Mouse (Mus musculus) small intestine, adult 2 months (tissue): ENCODE measurements around the gene Med31. TPM values are rescaled to one million over a fixed set of nuclear protein-coding genes. Genes with fewer than 3 reads are reported as not detected.

Experiments used
- H3K27ac ChIP-seq: fragments of 200-500 bp; 2 replicates; pipeline ENCODE4 v1.5.1; 2012; ENCODE audit warnings: low read depth, low read length, control low read depth, inconsistent platforms; ENCODE audit not compliant: insufficient read depth
- H3K27me3 ChIP-seq: fragments of 200-500 bp; 2 replicates; pipeline ENCODE4 v1.6.1; 2012; ENCODE audit warnings: mild to moderate bottlenecking, moderate library complexity, low read length, inconsistent platforms; ENCODE audit not compliant: control insufficient read depth, insufficient read depth
- H3K36me3 ChIP-seq: fragments of 200-500 bp; 2 replicates; pipeline ENCODE4 v1.6.1; 2012; ENCODE audit warnings: mild to moderate bottlenecking, low read length, control low read depth, inconsistent platforms; ENCODE audit not compliant: control insufficient read depth, insufficient read depth
- H3K4me1 ChIP-seq: fragments of 200-500 bp; 2 replicates; pipeline ENCODE4 v1.6.1; 2012; ENCODE audit warnings: low read length, inconsistent platforms, mixed read lengths; ENCODE audit not compliant: control insufficient read depth, insufficient read depth, insufficient read length
- H3K4me3 ChIP-seq: fragments of 200-500 bp; 2 replicates; pipeline ENCODE4 v1.5.1; 2012; ENCODE audit warnings: low read depth, mild to moderate bottlenecking, control low read depth, inconsistent platforms, low read length, moderate library complexity
- CTCF ChIP-seq: fragments of 200-500 bp; IDR thresholded peaks from 2 replicates; pipeline ENCODE4 v1.5.1; 2012; ENCODE audit warnings: low read depth, mild to moderate bottlenecking, control low read depth, inconsistent platforms, low read length, moderate library complexity, mixed read lengths; ENCODE audit not compliant: insufficient replicate concordance, insufficient read length; ENCODE audit errors: extremely low read depth
- POLR2A ChIP-seq: fragments of 200-500 bp; IDR thresholded peaks from 2 replicates; pipeline ENCODE4 v1.6.1; 2012; ENCODE audit warnings: low read depth, mild to moderate bottlenecking, control low read depth, inconsistent platforms, low read length, moderate library complexity
- WGBS: fragments of 180-500 bp; shearing (Covaris S2); methylation state at CpG from one replicate; pipeline ENCODE4 v1.1.7; 2018; 5-methylcytosine and 5-hydroxymethylcytosine counted together
- polyA plus RNA-seq: library from polyadenylated mRNA; depleted of rRNA; stranded (reverse); fragments of >200 nt; gene quantifications from 2 replicates; pipeline ENCODE4 v1.2.3, GENCODE M21; 2012

Med31 gene
- polyA plus RNA-seq, 1 experiment, result 3.7 TPM

DNA sequence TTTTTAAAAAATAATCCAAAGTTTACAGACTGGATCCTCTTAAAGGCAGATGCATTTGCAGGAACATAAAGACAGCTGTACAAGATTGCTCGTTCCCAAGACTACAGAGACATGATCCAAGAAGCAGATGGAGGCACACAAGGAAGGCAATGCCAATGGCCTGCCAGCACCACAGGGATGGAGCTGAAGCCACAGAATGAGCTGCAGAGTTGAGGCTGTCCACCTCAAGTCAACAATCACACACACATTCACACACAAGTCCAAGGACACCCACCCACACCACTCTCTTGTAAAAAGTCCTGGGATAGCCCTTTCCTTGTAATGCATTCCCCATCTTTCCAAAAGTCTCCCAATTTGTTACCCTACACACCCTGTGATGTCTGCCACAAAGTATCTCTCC lies 12.0 kb downstream of the Med31 start:
- Histone ChIP-seq H3K36me3 (peaks cover 10% of the 10 kb centered on the region), H3K4me1 (peaks cover 5% of the 10 kb centered on the region; the same call in 1 of the 2 replicates), H3K27me3 (no peaks in the 10 kb centered on the region), H3K4me3 (no peak overlapping the region), H3K27ac (no peak overlapping the region)
- WGBS, result 80% methylated on average over 1 of the region's 1 CpGs
- TF ChIP-seq POLR2A, result no peak
- no peak for TF ChIP-seq CTCF

DNA sequence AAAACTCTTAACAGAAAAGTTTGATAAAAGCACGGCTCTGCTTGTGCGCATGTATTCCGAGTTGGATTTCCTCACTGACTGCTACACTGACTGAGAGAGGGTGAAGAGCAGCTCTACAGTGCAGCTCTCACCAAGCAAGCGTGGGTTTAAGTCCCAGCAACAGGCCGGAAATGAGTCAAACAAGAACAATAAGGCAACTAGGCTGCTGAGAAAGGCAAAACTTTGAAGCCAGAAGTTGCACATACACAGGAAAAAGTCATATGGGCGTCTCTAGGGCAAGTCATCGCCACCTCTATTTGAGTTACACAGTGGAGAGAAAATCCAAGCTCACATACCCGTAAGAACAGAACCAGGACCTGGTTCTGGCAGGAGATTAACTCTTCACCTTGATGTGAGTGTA lies 18.9 kb downstream of the Med31 start:
- TF ChIP-seq POLR2A, result no peak
- TF ChIP-seq CTCF, result no peak
- no peaks in the 10 kb centered on the region for H3K27me3 ChIP-seq
- H3K36me3 ChIP-seq, result peaks cover 23% of the 10 kb centered on the region
- 0 out of 2 replicates have a peak overlapping the region, but pooled peaks have one; percentile 1 for H3K27ac ChIP-seq
- no peak overlapping the region for H3K4me3 ChIP-seq
- H3K4me1 ChIP-seq, result no peaks in the 10 kb centered on the region
- WGBS, result 86% methylated on average over 8 of the region's 8 CpGs

DNA sequence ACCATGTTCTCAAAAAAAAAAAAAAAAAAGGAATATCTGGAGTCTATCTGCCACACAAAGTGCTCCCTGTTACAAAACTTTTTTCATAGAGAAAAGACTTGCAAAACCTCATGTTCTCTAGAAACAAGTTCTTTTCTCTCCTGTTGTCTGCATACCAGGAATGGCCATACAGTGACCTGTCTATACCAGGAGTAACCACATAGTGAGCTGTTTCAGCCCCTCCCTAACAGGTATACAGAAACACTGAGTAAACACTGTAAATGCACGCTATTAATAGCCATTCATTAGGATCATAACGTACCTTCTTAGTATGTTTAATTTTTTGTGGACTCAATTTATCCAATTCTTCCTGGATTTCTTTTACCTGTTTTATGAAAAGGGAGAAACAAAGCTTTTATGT lies 21.1 kb downstream of the Med31 start:
- WGBS, result 51% methylated on average over 2 of the region's 2 CpGs
- TF ChIP-seq CTCF (no peak), POLR2A (no peak)
- H3K4me3 ChIP-seq, result no peak overlapping the region
- peaks cover 31% of the 10 kb centered on the region for H3K36me3 ChIP-seq
- no peak overlapping the region for H3K27ac ChIP-seq
- no peaks in the 10 kb centered on the region for H3K4me1 ChIP-seq
- H3K27me3 ChIP-seq, result no peaks in the 10 kb centered on the region

DNA sequence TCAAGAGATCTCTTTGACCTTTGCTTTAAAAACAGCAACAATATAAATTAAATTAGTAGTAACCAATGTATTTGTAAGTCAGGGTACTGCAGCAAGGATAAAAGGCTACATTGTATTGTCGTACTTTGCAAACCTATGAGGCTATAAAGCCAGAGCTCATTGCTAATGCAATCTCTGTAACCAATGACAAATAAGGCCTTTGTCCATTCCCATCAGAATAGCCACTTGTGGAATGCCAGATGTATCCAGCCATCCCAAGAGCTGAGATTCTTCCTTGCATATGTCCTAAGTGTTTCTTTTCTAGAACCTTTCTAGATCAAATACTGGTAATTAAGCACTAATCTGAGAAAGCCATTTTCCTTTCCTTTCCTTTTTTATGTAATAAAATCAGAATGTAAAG lies 24.5 kb downstream of the Med31 start:
- Histone ChIP-seq H3K36me3 (peaks cover 25% of the 10 kb centered on the region), H3K27ac (no peak overlapping the region), H3K27me3 (no peaks in the 10 kb centered on the region), H3K4me1 (no peaks in the 10 kb centered on the region), H3K4me3 (no peak overlapping the region)
- WGBS, result 93% methylated on average over 1 of the region's 1 CpGs
- no peak for TF ChIP-seq POLR2A
- TF ChIP-seq CTCF, result no peak

DNA sequence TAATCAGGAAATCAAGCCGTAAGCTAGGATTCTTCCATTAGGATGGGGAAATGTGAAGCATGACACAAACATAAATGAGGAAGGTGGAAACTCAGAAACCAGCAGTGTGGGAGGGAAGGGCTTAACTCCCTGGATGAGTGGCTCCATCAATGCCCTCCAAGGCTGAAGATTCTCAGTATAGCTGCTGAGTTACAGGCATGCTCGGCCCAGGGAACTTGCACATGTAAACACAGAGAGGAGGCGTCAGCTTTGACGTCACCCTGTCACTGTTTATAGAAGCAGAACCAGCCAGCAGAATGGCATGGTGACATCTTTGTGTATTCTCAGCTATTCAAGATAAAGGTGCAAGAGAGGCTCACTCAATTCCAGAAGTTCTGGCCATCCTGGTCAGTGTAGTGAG lies 31.1 kb downstream of the Med31 start:
- Histone ChIP-seq H3K4me3 (no peak overlapping the region), H3K4me1 (0 out of 2 replicates have a peak, but pooled peaks cover 2% of the 10 kb centered on the region), H3K27me3 (no peaks in the 10 kb centered on the region), H3K36me3 (peaks cover 13% of the 10 kb centered on the region), H3K27ac (no peak overlapping the region)
- 82% methylated on average over 4 of the region's 4 CpGs for WGBS
- TF ChIP-seq POLR2A (no peak), CTCF (no peak)

DNA sequence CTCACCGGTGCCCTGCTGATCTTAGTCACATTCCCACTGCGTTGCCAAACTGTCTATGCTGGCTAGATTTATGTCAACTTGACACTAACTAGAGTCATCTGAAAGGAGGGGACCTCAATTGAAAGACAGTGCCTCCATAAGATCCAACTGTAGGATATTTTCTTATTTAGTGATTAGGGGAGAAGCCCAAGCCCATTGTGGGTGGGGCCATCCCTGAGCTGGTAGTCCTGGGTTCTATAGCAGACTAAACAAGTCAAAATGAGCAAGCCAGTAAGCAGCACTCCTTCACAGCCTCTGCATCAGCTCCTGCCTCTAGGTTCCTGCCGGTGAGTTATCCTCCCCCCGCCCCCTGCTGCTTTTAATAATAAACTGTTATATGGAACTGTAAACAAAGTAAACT lies 34.3 kb downstream of the Med31 start:
- 93% methylated on average over 4 of the region's 4 CpGs for WGBS

DNA sequence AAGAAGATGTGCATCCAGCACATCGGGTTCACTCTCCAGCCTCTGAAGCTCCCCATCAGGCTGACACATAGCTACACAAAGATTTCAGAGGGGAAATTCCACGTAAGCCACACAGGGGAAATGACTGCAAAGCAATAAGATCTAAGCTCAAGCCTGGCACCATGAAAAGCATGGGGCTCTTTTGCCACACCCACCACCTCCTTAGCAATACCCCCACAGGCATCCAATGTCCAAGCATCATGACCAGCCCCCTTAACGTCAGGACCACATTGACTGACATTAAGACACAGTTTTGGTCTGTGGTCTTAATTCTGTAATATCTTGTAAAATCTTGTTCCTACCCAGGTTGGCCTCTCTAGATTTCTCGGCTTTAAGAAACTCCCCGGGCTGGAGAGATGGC lies 34.8 kb downstream of the Med31 start:
- WGBS, result 89% methylated on average over 5 of the region's 5 CpGs
- H3K4me3 ChIP-seq, result no peak overlapping the region
- no peak overlapping the region for H3K27ac ChIP-seq
- no peak for TF ChIP-seq CTCF
- TF ChIP-seq POLR2A, result no peak
- peaks cover 30% of the 10 kb centered on the region for H3K36me3 ChIP-seq
- H3K4me1 ChIP-seq, result 0 out of 2 replicates have a peak, but pooled peaks cover 2% of the 10 kb centered on the region
- no peaks in the 10 kb centered on the region for H3K27me3 ChIP-seq

More for the DNA sequence above, 34.3 kb downstream of the Med31 start:
- 0 out of 2 replicates have a peak, but pooled peaks cover 2% of the 10 kb centered on the region for H3K4me1 ChIP-seq
- TF ChIP-seq POLR2A (no peak), CTCF (no peak)
- no peaks in the 10 kb centered on the region for H3K27me3 ChIP-seq
- H3K27ac ChIP-seq, result no peak overlapping the region
- peaks cover 29% of the 10 kb centered on the region for H3K36me3 ChIP-seq
- H3K4me3 ChIP-seq, result no peak overlapping the region
